Mouse (Mus musculus): ENCODE results near the gene Fnbp1l.

The Fnbp1l gene

DNA sequence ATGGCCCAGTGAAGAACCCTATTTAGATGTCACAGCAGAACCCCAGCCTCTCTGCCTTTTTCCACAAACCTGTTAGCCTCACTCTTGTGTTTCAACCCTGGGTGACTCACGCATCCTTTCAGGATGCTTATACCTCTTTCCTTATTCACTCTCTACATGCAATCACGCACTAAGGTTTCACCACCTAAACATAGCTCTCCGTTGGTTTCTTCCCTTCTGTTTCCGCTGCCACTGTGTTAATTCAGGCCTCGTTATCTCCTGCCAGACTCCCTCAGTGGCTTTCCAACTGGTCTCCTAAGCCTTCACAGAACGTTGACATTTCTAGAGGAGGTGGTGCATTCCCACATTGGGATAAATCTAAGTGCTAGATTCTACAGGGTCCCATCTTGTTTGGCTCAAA lies 128.9 kb downstream of the Fnbp1l start:
- no peak for DNase-seq

All from kidney, postnatal 4 days (tissue).